Mouse (Mus musculus) midbrain, embryonic 11.5 days (tissue): ENCODE measurements around the gene B230217C12Rik. TPM values are rescaled to one million over a fixed set of nuclear protein-coding genes. Genes with fewer than 3 reads are reported as not detected.

Source experiments
- ATAC-seq: fragments of 200-750 bp; cut with Nextera tagmentation; 2 replicates; pipeline ENCODE4 v1.8.0; 2017; ENCODE audit warnings: moderate TSS enrichment, moderate library complexity; ENCODE audit not compliant: low FRiP score
- DNase-seq: peaks from one replicate; pipeline ENCODE4 v3.0.0; 2015; ENCODE audit warnings: low spot score; ENCODE audit errors: missing footprints
- H3K27ac ChIP-seq: fragments of 300-500 bp; sonication (generic); 2 replicates; pipeline ENCODE4 v1.5.1; 2014; ENCODE audit warnings: low read depth, low read length
- H3K27me3 ChIP-seq: fragments of 300-500 bp; sonication (generic); 2 replicates; pipeline ENCODE4 v1.6.1; 2014; ENCODE audit warnings: mild to moderate bottlenecking, low read length, moderate library complexity, mixed read lengths; ENCODE audit not compliant: control insufficient read depth, insufficient read depth
- H3K36me3 ChIP-seq: fragments of 300-500 bp; sonication (generic); 2 replicates; pipeline ENCODE4 v1.6.1; 2014; ENCODE audit warnings: mild to moderate bottlenecking, low read length, moderate library complexity, mixed read lengths; ENCODE audit not compliant: control insufficient read depth, insufficient read depth
- H3K4me1 ChIP-seq: fragments of 300-500 bp; sonication (generic); 2 replicates; pipeline ENCODE4 v1.6.1; 2014; ENCODE audit warnings: low read length; ENCODE audit not compliant: control insufficient read depth, insufficient read depth
- H3K4me2 ChIP-seq: fragments of 300-500 bp; sonication (generic); 2 replicates; pipeline ENCODE4 v1.6.1; 2014; ENCODE audit warnings: mild to moderate bottlenecking, moderate library complexity
- H3K4me3 ChIP-seq: fragments of 300-500 bp; sonication (generic); 2 replicates; pipeline ENCODE4 v1.5.1; 2014; ENCODE audit warnings: low read depth, low read length
- H3K9ac ChIP-seq: fragments of 300-500 bp; sonication (generic); 2 replicates; pipeline ENCODE4 v1.6.1; 2014; ENCODE audit warnings: low read length
- H3K9me3 ChIP-seq: fragments of 300-500 bp; sonication (generic); 2 replicates; pipeline ENCODE4 v1.6.1; 2016; ENCODE audit warnings: low read length; ENCODE audit not compliant: control insufficient read depth
- WGBS: fragments of 180-500 bp; shearing (Covaris S2); extraction: QIAGEN DNeasy Blood & Tissue Kit; methylation state at CpG from one replicate; pipeline ENCODE4 v1.1.7; 2014; 5-methylcytosine and 5-hydroxymethylcytosine counted together
- polyA plus RNA-seq: library from polyadenylated mRNA; unstranded; fragments of >200 nt; fragmentation: Nextera tagmentation; extraction: Ambion mirVana; gene quantifications from 2 replicates; pipeline ENCODE4 v1.2.1, GENCODE M21; 2014

B230217C12Rik gene
- polyA plus RNA-seq, 1 experiment from 2014 or later, result 17.3 TPM

DNA sequence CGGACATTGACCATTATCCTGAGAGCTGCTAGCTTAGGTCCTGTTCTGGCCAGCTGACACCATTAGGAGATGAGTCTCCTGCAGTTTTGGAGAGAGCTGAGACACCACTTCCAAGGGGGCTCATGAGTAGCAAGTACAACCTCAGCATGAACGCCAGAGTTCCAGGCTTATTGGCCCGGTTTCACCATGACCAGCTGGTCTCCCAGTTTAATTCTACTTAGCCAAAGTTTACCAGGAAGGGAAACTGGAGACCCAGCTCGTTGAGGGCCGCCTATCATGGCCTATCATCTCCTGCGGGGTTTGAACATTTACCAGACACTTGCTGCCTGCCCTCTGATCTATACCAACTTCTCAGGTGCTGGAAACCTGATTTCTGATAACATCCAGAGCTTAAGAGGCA lies 33.0 kb upstream of the B230217C12Rik start:
- Histone ChIP-seq H3K4me2 (no peak overlapping the region), H3K27ac (no peak overlapping the region), H3K36me3 (no peaks in the 10 kb centered on the region), H3K9me3 (no peaks in the 10 kb centered on the region), H3K27me3 (no peaks in the 10 kb centered on the region), H3K9ac (no peak overlapping the region), H3K4me3 (no peak overlapping the region), H3K4me1 (peaks cover 58% of the 10 kb centered on the region)
- 62% methylated on average over 6 of the region's 6 CpGs for WGBS
- ATAC-seq (no peak), DNase-seq (no peak)

GRCm38 (mm10) chr11:97808093-97808492 lies 32.5 kb upstream of the B230217C12Rik start:
- Histone ChIP-seq H3K9me3 (no peaks in the 10 kb centered on the region), H3K36me3 (no peaks in the 10 kb centered on the region), H3K9ac (no peak overlapping the region), H3K4me3 (no peak overlapping the region), H3K4me2 (no peak overlapping the region), H3K27me3 (no peaks in the 10 kb centered on the region), H3K27ac (no peak overlapping the region), H3K4me1 (peaks cover 62% of the 10 kb centered on the region)
- WGBS, result 70% methylated on average over 2 of the region's 2 CpGs
- ATAC-seq, result no peak
- peak; percentile 84 for DNase-seq

- no peaks in the 10 kb centered on the region for H3K36me3 ChIP-seq
- H3K27ac ChIP-seq, result no peak overlapping the region
- H3K9ac ChIP-seq, result no peak overlapping the region
- H3K9me3 ChIP-seq, result no peaks in the 10 kb centered on the region
- ATAC-seq (no peak), DNase-seq (peak; percentile 77)
- H3K4me2 ChIP-seq, result no peak overlapping the region
- H3K4me3 ChIP-seq, result no peak overlapping the region
- peaks cover 69% of the 10 kb centered on the region for H3K4me1 ChIP-seq
- 46% methylated on average over 5 of the region's 5 CpGs for WGBS
- no peaks in the 10 kb centered on the region for H3K27me3 ChIP-seq
Measured at GRCm38 (mm10) chr11:97808621-97809234, 31.9 kb upstream of the B230217C12Rik start.

GRCm38 (mm10) chr11:97809235-97810121 lies 31.1 kb upstream of the B230217C12Rik start:
- no peak overlapping the region for H3K27ac ChIP-seq
- no peak overlapping the region for H3K4me2 ChIP-seq
- ATAC-seq, result no peak
- H3K27me3 ChIP-seq, result no peaks in the 10 kb centered on the region
- DNase-seq, result peak; percentile 78
- no peaks in the 10 kb centered on the region for H3K9me3 ChIP-seq
- H3K36me3 ChIP-seq, result no peaks in the 10 kb centered on the region
- H3K4me3 ChIP-seq, result no peak overlapping the region
- H3K4me1 ChIP-seq, result peaks cover 74% of the 10 kb centered on the region
- H3K9ac ChIP-seq, result no peak overlapping the region
- WGBS, result 77% methylated on average over 7 of the region's 7 CpGs

DNA sequence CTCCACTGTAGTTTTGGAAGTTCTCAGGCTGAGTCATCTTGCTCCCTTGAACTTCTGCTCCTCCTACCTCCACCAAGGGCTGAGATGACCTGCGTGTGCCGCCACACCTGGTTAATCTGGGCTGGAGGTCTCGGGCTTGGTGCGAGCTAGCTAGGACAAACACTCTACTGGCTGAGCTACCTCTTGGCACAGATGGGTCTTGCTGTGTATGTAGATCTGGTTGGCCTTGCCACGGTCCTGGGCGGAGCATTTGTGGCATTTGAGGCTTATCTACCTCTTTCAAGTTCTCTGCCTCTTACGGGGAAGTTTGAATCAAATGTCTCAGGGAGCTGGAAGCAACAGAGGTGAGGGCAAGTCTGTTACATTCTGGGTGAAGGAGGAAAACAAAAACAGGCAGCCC lies 30.2 kb upstream of the B230217C12Rik start:
- Histone ChIP-seq H3K9me3 (no peaks in the 10 kb centered on the region), H3K36me3 (no peaks in the 10 kb centered on the region), H3K4me1 (peaks cover 69% of the 10 kb centered on the region), H3K27me3 (no peaks in the 10 kb centered on the region), H3K4me2 (no peak overlapping the region), H3K27ac (no peak overlapping the region), H3K9ac (no peak overlapping the region), H3K4me3 (no peak overlapping the region)
- ATAC-seq (no peak), DNase-seq (peak; percentile 65)
- WGBS, result 81% methylated on average over 7 of the region's 7 CpGs

DNA sequence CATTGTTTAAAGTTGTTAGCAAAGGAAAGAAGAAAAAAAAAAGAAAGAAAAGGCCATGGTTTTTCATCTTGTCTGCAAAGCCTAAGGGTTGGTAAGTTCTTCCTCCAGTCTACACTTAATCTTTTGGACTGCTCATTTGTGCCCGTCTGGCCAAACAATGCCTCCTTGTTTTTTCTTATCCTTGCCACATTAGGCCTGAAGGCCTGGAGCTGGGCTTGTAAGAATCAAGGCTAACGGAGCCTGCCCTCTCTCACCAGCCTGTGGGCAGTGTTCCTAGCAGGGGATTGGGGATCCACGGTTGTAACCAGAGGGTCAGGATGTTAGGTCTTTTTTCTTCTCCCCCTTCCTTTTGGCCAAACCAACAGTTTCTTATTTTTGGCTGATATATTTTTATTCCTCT lies 29.6 kb upstream of the B230217C12Rik start:
- H3K9me3 ChIP-seq, result no peaks in the 10 kb centered on the region
- no peak overlapping the region for H3K27ac ChIP-seq
- H3K36me3 ChIP-seq, result no peaks in the 10 kb centered on the region
- H3K4me3 ChIP-seq, result no peak overlapping the region
- peak overlapping the region; percentile 27; the same call in 1 of the 2 replicates for H3K9ac ChIP-seq
- DNase-seq (no peak), ATAC-seq (no peak)
- 9% methylated on average over 3 of the region's 3 CpGs for WGBS
- H3K27me3 ChIP-seq, result no peaks in the 10 kb centered on the region
- H3K4me2 ChIP-seq, result no peak overlapping the region
- H3K4me1 ChIP-seq, result peaks cover 69% of the 10 kb centered on the region

DNA sequence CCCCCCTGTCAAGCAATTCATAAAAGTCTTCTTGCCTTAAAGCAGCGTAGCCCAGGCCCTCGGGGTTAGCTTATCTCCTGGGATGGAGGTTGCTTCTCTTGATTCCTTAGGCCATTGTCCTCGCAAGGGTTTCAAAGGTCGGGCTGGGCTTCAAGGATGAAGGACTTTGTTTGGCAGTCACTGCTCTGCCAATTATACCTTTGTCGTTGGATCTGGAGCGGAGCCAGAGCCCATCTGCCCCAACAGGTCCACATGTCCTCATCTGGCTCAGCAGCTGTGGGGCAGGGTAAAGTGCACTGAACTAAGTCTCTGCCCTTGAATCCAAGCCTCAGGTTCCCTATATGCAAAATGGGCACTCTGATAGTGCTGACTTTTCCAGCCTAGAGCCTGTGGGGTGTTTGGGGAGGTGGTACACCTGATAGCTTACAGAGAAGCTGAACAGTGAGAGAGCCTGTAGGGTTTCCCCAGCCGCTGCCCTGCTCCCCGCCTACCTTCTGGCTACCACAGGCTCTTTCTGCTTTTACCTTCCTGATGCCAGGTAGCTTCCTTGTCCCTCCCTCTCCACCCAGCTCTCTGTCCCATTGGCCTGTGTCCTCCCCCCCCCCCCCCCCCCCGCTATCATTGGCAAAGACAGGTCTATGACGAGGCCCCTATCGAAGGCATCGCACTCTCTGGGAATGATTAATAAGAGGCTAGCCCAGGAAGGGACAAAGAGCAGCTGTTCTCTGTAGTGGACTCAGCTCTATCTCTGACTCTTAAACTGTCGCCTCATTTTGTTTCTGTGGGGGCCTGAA lies 28.8 kb upstream of the B230217C12Rik start:
- ATAC-seq (peak; percentile 5; the same call in 1 of the 2 replicates), DNase-seq (peak; percentile 86)
- Histone ChIP-seq H3K9ac (peak overlapping the region; percentile 45), H3K4me1 (peaks cover 66% of the 10 kb centered on the region), H3K4me2 (peak overlapping the region; percentile 34; the same call in 1 of the 2 replicates), H3K9me3 (no peaks in the 10 kb centered on the region), H3K27ac (peak overlapping the region; percentile 76), H3K36me3 (no peaks in the 10 kb centered on the region), H3K27me3 (no peaks in the 10 kb centered on the region), H3K4me3 (no peak overlapping the region)
- WGBS, result 32% methylated on average over 13 of the region's 13 CpGs

DNA sequence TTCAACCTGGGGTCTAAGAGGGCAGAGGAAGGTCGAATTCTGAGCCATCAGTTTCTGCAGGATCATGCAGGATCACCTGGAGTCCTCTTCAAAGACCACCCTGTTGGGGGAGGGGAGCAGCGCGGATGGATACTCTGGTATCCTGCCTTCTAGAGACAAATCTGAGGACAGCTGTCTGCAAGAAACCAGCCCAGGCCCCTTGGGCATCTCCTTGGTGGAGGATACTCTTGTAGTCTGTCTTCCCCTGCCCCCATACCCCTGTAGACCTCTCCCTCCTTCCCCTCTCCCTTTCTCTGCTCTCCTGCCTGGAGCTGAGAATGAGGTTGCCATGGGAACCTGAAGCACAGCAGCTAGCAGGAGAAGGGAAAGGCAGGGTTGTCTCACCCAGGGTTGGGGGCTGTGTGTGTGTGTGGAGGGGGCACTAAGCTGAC lies 28.1 kb upstream of the B230217C12Rik start:
- WGBS, result 11% methylated on average over 3 of the region's 3 CpGs
- Histone ChIP-seq H3K36me3 (no peaks in the 10 kb centered on the region), H3K4me1 (peaks cover 69% of the 10 kb centered on the region)

More for the DNA sequence above, 28.1 kb upstream of the B230217C12Rik start:
- peak overlapping the region; percentile 45 for H3K9ac ChIP-seq
- no peak overlapping the region for H3K4me3 ChIP-seq
- no peaks in the 10 kb centered on the region for H3K27me3 ChIP-seq
- peak; percentile 89 for ATAC-seq
- peak; percentile 93 for DNase-seq
- peak overlapping the region; percentile 76 for H3K27ac ChIP-seq
- H3K4me2 ChIP-seq, result peak overlapping the region; percentile 34
- no peaks in the 10 kb centered on the region for H3K9me3 ChIP-seq
